Mouse (Mus musculus): ENCODE data around the gene Spc25.
A peak's percentile ranks its signal among the peaks of the same experiment; 100 is the strongest.

Gene Spc25

DNA sequence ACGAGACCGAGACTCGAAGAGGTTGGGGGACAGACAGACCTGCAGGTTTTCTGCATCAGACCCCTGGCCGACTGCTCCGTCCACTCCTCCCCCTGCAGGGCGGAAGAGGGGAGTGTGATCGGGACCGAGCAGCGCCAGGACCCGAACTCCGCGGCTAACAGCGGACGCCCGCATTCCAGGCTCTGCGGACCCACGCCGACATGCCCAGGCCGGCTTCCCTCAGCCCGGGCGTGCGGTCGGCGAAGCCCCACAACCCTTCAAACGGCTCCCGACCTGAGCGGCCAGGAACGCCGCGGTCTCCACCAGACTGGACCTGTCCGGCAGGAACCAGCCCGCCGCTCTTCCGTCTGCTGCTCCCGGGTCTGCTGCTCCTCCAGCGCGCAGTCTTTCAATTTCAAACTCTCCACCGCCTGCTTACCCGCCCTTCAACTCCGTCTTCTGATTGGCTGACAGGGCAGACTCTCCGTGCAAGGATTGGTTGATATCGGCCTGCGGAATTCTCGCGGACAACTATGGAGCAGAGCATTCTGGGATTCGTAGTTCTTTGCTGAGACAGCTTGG lies at the start of gene Spc25:
Spc25 (minus strand) TSS at position 404 of the 561 bp plus-strand sequence.
- DNase-seq, result peak; percentile 93

GRCm38 (mm10) chr2:69248221-69248755 lies 42.3 kb upstream of the Spc25 start:
- DNase-seq, result peak; percentile 38 to 52

- DNase-seq, result no peak
These were observed 41.1 kb upstream of the Spc25 start for GRCm38 (mm10) chr2:69247081-69247480.

DNA sequence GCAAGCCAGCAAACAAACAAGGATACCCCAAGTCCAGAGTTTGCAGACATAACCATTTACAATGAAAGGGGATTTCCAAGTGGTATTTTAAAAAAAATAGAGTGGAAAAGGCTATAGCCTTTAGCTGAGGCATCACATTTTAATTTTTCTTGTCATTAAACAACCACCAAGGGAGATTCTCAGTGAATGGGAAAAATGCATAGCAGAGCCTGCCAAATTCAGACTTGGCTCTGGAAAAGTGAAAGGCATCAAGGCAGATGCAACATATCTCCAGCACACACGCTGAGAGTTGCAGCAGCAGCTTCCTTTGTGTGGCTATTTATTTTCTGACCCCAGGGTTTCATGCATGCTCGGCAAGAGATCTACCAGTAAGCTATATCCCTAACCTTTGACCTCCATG lies 38.9 kb upstream of the Spc25 start:
- DNase-seq, result peak; percentile 40 to 59

DNA sequence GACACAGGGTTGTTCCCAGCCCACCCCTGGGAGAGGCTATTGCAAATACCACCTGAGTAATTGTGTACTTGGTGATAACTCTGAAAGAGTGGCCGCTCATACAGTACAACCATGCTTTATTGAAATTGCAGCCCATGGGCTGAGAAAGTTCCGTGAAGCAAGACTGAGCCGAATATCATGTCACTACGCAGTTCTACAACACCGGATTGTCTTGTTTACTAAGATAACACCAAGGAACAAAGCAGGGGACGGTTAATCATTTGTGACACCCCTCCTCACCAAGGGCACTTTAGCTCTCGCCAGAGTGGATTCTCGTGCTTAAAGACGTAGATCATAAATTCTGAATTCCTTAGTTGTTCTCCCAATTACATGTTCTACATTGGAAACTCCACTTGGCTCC lies 33.3 kb upstream of the Spc25 start:
- DNase-seq, result no peak

GRCm38 (mm10) chr2:69234976-69235678 lies 29.1 kb upstream of the Spc25 start:
- DNase-seq, result no peak

DNA sequence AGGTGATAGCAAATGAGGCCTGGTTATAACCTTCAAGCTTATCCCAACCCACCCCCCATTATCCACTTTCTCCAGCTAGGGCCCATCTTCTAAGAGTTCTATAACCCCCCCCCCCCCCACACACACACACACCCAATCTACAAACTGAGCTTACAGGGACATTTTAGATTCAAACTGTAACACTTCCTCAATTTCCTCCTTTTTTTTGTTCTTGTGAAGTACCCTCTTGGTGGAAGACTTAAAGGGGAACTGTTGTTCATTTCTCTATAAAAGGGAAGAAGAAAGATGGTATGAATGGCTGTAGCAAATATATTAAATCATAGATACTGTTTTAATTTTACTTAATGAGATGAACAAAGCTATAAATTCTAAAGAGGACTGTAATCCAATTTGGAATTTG lies 26.1 kb upstream of the Spc25 start:
- no peak for DNase-seq

- no peak for DNase-seq
These were observed 24.1 kb upstream of the Spc25 start for GRCm38 (mm10) chr2:69230137-69230536.

DNA sequence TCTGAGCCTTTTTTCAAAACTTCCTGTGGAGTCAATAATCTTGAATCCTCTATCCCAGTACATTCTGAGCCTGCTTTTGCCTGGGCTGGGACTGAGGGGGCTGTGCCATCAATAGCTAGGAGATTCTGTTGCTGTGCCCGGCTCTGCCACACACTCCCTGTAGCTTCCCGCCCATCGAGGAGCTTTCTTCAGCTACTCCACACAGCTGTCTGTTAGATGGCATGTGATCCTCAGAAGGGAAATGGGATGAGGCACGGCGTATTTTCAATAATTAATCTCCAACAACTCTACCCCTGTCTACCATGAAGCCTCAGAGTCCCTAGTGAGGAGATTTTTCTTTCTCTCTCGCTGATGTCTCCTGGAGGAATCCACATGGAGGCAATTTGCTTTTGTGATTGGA lies 22.6 kb upstream of the Spc25 start:
- DNase-seq, result no peak

DNA sequence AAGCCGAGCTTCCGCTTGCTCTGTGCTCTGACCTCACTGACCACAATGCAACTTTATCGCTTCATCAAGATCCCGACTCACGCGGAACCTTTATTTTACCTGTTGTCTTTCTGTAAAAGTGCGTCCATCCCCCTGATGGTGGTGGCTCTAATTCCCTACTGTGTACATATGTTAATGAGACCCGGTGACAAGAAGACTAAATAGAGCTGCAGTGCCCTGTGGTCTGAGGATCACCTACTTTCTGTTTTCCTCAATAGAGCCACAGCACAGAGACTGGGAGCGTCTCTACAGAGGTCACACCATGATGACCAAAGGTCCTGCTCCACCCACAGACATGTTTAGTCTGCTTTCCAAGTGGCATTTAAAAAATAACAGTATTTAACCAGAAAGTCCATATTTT lies 20.9 kb upstream of the Spc25 start:
- no peak for DNase-seq

DNA sequence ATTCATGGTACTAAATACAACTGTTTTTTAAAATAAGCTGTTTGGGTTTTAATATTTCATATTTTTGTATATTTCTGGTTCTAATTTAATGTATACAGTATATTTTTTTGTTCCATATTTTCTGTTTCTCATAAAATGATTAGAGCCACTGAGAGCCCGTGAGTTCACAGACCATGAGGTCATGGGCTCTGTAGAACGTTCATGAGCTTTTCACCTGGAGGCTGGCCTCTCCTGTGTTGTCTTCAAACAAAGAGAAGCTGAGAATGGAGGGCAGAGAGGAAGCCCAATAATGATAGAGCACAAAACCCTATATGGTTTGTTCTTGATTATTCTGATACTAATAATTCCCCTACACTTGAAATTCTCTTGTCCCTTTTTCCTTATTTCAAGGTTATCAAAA lies 18.7 kb upstream of the Spc25 start:
- DNase-seq, result no peak

GRCm38 (mm10) chr2:69222815-69223214 lies 16.8 kb upstream of the Spc25 start:
- DNase-seq, result no peak

DNA sequence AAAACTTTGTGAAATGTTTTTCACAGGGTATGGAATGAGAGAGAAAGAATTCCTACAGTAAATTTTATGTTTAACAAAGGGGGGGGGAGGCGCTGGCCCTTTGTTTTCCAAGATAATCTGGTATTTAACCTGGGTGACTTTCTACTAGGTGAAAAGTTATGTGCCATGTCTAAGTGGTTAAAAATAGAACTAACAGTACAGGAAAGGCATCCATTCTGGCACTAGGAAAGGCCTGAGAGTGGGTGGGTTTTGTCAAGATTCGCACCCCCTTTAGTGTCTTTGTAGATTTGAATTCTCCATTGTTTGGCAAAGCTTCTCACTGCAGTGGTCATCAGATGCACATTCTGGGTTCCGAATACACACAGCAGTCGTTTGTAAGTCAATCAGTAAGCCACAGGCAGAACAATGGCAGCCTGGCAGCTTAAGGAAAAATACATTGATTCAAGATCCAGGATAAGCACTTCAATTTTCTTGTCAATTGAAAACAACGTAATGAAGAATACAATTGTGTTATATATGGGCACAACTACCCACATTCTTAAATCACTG lies 15.9 kb upstream of the Spc25 start:
- DNase-seq, result no peak

DNA sequence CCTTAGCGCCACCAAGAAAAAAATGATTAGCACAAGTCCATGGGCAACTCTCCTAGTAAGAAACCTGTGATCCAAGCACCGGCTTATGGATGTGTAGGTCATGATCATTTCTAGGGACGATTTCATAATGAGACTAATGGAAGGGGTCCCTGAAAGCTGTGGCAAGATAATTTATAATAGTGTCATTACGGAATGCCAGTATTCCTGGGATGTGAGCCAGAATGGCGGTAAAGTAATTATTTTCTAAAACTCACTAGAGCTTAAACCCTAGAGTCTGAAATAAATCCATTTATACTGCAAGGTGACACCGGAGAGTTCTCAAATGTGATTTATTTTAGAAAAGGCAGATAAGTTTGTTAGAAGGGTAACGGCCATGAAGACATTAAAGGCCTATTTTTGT lies 9.2 kb upstream of the Spc25 start:
- no peak for DNase-seq

DNA sequence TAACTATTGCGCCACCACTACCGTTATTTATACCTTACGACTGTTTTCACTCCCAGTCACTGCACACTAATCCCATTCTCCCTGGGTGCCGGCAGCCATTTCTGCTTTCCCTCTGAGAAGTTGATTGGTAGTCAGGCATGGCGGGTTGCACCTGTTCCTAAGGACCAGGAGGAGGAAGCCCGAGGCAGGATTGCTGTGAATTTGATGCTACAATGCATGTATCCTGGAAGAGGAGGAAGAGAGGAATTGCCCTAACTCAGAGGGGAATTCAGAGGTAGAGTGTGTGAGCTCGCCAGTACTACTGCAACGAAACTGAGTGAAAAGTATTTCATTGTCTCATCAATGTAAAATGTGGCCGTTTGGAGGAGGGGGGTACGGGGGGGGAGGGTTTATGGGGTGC lies 6.7 kb upstream of the Spc25 start:
- DNase-seq, result no peak

DNA sequence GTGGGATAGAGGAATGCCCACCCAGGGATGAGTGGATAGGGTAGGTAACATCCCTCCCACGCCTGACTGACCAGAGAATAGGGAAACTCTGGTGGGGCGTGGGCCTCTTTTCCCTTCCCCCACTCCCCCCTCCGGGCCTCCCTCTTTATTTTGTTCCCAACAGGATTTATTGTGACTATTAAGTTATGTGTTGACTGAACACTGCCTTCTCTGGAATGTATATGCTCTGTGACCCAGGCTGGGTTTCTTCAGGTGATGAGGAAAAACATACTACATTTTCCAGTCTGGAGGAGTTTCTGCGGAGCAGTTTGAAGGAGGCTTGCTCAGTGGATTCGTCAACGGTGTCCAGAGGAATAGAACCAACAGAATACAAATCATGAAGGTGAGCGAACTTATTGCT lies 4.8 kb upstream of the Spc25 start, which contains the start of gene G6pc2:
G6pc2 (plus strand) TSS at position 301 of the 400 bp plus-strand sequence.
- DNase-seq, result no peak

DNA sequence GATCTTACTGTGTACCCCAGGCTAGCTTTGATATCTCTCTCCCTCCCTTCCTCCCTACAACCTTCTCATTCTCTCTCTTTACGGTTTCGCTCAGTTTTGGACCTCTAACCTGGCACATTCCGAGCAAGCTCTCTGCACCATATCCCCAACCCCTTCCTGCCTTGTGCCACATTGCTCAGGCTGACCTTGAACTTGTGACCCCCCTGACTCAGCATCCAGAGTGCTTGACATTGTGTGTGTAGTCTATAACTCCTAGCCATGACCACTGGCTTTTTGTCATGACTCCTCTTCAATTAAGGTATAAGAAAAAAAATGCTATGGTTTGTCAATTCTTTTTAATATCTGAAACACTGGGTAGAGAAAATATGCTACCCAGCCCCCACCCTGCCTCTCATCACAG lies 3.7 kb upstream of the Spc25 start:
- no peak for DNase-seq

DNA sequence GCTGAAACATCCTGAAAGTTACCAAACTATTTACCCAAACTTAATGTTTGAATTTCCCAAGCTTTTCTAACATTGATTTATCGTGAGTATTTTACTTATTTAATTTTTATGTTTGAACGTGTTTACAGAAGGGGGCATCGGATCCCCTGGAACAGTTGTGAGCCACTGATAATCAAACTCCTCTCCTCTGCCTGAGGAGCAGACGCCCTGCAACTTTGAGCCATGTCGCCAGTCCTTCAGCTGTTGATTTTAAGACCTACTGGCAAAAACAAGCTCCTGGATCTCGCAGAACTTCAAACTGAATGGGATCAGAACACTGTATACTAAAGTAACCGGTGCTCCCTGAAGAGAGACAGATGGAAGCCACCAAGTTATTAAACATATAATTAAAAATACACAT lies 529 bp upstream of the Spc25 start:
- DNase-seq, result peak in 1 of 2 experiments; percentile 4

DNA sequence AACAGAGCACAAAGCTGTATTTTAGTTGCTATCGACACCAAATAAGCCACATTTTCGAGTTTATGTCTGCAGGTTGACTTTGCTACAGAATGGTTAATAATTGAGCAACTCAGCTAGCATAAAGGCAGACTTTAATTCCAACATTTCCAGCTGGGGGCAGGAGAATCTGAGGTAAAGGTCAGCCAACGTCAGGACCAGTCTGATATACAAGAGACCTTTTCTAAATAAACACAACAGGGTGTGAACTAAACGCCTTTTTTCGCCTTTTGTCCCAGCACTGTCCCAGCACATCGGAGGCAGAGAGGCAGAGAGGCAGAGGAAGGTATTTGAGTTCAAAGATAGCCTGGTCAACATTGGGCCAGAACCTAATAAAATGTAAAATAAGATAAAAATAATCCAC lies 809 bp downstream of the Spc25 start:
- DNase-seq, result no peak

DNA sequence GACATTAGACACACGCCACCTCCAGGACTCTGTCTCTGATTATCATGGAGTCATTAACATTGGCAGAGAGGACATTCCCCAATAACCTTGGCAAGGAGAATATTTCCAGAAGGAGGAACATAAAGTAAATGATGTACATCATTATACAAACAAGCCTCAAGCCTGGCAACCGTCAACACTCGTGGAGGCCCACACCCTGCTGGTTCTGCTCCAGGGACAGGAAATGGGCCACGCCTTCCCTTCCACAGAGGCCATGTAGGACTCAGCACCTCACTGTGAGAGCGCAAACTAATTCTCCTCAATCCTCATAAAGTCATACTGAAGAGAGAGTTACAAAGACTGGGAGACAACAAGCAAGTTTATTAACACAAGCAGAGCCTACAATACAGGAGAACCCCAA lies 12.4 kb downstream of the Spc25 start:
- DNase-seq, result no peak

GRCm38 (mm10) chr2:69191059-69191458 lies 14.9 kb downstream of the Spc25 start:
- no peak for DNase-seq

GRCm38 (mm10) chr2:69189222-69189621 lies 16.8 kb downstream of the Spc25 start:
- no peak for DNase-seq

- DNase-seq, result peak; percentile 5 to 12
These were observed 17.3 kb downstream of the Spc25 start for GRCm38 (mm10) chr2:69188732-69189131.

GRCm38 (mm10) chr2:69187990-69188389 lies 18.0 kb downstream of the Spc25 start:
- no peak for DNase-seq
